Mouse (Mus musculus) embryonic facial prominence, embryonic 15.5 days (tissue): ENCODE results near the gene 4930442H23Rik. TPM values are rescaled to one million over a fixed set of nuclear protein-coding genes. Genes with fewer than 3 reads are reported as not detected.
"Not testable (repeated sequence)": the region's sequence is repeated elsewhere in the genome, so short reads cannot be mapped to it uniquely, and the experiment has no call there.

Experiments
- ATAC-seq: fragments of 200-750 bp; cut with Nextera tagmentation; 2 replicates; pipeline ENCODE4 v1.8.0; 2017; ENCODE audit warnings: low read depth, moderate TSS enrichment; ENCODE audit not compliant: insufficient number of reproducible peaks, low FRiP score, low TSS enrichment
- H3K27ac ChIP-seq: fragments of 300-500 bp; sonication (generic); replicated peaks from 2 replicates; pipeline ENCODE4 v1.5.1; 2015; ENCODE audit warnings: mild to moderate bottlenecking, inconsistent platforms
- H3K27me3 ChIP-seq: fragments of 300-500 bp; sonication (generic); 2 replicates; pipeline ENCODE4 v1.6.1; 2015; ENCODE audit warnings: inconsistent platforms
- H3K36me3 ChIP-seq: fragments of 300-500 bp; sonication (generic); 2 replicates; pipeline ENCODE4 v1.6.1; 2015; ENCODE audit warnings: mild to moderate bottlenecking, inconsistent platforms
- H3K4me1 ChIP-seq: fragments of 300-500 bp; sonication (generic); 2 replicates; pipeline ENCODE4 v1.6.1; 2015; ENCODE audit warnings: inconsistent platforms
- H3K4me2 ChIP-seq: fragments of 300-500 bp; sonication (generic); replicated peaks from 2 replicates; pipeline ENCODE4 v1.6.1; 2015; ENCODE audit warnings: mild to moderate bottlenecking, inconsistent platforms
- H3K4me3 ChIP-seq: fragments of 300-500 bp; sonication (generic); replicated peaks from 2 replicates; pipeline ENCODE4 v1.5.1; 2015; ENCODE audit warnings: mild to moderate bottlenecking, inconsistent platforms
- H3K9ac ChIP-seq: fragments of 300-500 bp; sonication (generic); 2 replicates; pipeline ENCODE4 v1.6.1; 2015; ENCODE audit warnings: inconsistent platforms
- H3K9me3 ChIP-seq: fragments of 300-500 bp; sonication (generic); replicated peaks from 2 replicates; pipeline ENCODE4 v1.6.1; 2016; ENCODE audit warnings: inconsistent platforms
- WGBS: fragments of 180-500 bp; shearing (Covaris S2); methylation state at CpG from one replicate; pipeline ENCODE4 v1.1.7; 2015; 5-methylcytosine and 5-hydroxymethylcytosine counted together
- polyA plus RNA-seq: library from polyadenylated mRNA; unstranded; fragments of >200 nt; fragmentation: Nextera tagmentation; extraction: Ambion mirVana; gene quantifications from 2 replicates; pipeline ENCODE4 v1.2.1, GENCODE M21; 2015

4930442H23Rik gene
- 0.13 and 0.21 TPM in 2 replicates for polyA plus RNA-seq

DNA sequence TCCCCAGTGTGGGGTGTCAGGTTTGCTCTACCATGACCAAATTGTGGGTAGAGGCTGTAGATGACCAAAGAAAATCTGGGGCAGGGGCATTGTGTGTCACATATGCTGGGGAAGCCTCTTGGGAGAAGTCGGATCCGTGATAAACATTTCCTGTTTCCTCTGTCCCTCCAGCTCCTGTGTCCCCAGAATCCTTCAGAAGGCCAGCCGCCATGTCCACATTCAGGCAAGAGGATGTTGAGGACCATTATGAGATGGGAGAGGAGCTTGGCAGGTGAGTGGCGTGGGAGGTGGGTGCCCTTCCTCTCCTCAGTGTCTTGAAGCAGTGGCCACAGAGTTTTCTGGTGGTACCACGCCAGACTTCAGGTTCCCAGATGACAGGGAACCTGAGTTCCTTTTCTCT, at the start of gene 4930442H23Rik:
TSS of gene 4930442H23Rik (minus strand) at position 45 of the 400 bp plus-strand sequence.
- Histone ChIP-seq H3K27me3 (no peaks in the 10 kb centered on the region), H3K9ac (peak within 1 kb of the TSS; percentile 64), H3K4me3 (peak within 1 kb of the TSS; percentile 74), H3K9me3 (no peaks in the 10 kb centered on the region), H3K4me1 (peaks cover 33% of the 10 kb centered on the region), H3K27ac (peak within 1 kb of the TSS; percentile 91), H3K36me3 (peaks cover 71% of the 10 kb centered on the region), H3K4me2 (peak within 1 kb of the TSS; percentile 62)
- WGBS: 85% methylated on average over 5 of the region's 5 CpGs
- ATAC-seq: no peak

DNA sequence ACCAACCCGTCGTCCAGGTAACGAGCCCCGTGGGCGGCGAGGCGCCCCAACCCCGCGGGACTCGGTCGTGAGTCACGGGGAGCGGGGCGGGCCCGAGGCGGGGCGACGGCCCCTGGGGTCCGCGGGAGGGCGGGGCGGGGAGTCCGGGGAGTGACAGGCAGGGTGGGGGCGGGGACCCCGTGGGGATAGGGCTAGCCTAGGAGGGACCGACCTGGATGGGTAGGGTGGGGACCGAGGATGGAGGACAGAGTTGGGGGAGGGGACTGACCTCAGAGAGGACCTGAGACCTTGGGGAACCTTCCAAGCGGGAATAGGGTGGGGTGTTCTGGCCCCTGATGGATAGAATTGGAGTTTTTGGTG, 49.6 kb upstream of the 4930442H23Rik start:
- Histone ChIP-seq H3K36me3 (no peaks in the 10 kb centered on the region), H3K9me3 (no peaks in the 10 kb centered on the region), H3K4me1 (peaks cover 42% of the 10 kb centered on the region), H3K27me3 (peaks cover 35% of the 10 kb centered on the region), H3K9ac (peak overlapping the region; percentile 77), H3K4me3 (peak overlapping the region; percentile 78), H3K27ac (0 out of 2 replicates have a peak overlapping the region, but pooled peaks have one; percentile 41), H3K4me2 (peak overlapping the region; percentile 59)
- peak; percentile 71; the same call in 1 of the 2 replicates for ATAC-seq
- under 1% methylated on average over 28 of the region's 28 CpGs for WGBS

DNA sequence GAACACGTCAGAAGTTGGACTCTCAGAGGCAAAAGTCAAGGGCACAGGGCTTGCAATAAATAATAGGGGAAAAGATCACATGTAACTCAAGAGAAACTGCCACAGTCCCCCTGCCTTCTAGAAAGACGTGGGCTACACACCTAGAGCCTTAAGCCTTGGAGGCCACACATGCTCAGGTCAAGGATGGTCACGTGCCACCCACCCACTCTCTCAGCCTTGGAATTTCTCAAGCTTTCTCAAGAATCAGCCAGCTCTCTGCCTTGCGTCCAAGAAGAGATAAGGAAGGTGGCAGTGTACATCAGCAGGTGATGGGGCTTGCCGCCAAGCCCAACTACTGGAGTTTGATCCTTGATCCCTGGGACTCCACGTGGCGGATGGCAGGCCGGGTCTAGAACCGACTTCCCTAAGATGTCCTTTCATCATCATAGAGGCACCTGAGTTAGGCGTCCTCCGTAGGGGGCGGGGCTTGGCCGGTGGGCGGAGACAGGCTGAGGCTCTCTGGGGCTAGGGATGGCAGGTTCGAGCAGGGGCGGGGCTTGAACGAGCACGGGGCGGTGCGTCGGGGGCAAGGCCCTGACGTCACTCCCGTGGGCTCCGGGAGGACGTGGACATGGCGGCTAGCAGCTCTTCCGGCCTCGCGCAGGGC, 49.1 kb upstream of the 4930442H23Rik start, which contains the start of gene Zfr2:
TSS of gene Zfr2 (plus strand) at position 576 of the 646 bp plus-strand sequence.
- Histone ChIP-seq H3K27ac (0 out of 2 replicates have a peak within 1 kb of the TSS, but pooled peaks have one; percentile 41), H3K9me3 (no peaks in the 10 kb centered on the region), H3K4me3 (peak within 1 kb of the TSS; percentile 78), H3K27me3 (peaks cover 35% of the 10 kb centered on the region), H3K4me2 (peak within 1 kb of the TSS; percentile 59), H3K9ac (peak within 1 kb of the TSS; percentile 77), H3K36me3 (no peaks in the 10 kb centered on the region), H3K4me1 (peaks cover 40% of the 10 kb centered on the region)
- peak; percentile 87 for ATAC-seq
- 8% methylated on average over 29 of the region's 29 CpGs for WGBS

DNA sequence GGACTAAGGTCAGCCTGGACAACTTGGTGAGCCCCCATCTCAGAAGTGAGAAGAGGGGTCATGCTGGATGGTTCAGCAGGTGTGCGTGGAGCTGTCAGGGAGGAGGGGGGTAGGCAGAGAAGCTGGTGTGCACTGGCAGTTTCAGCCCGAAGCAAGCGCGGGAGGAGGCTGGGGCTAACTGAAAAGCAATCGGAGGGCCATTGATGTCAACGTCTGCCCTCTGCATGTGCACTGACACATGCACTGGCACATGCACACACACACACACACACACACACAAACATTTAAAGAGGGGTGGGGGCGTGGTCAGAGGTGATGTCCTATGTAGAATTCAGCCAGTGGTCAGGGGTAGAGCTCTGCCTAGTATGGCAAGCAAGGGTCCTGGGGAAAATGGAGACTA, 47.8 kb upstream of the 4930442H23Rik start:
- Histone ChIP-seq H3K27ac (no peak overlapping the region), H3K4me2 (no peak overlapping the region), H3K4me3 (no peak overlapping the region), H3K27me3 (peaks cover 35% of the 10 kb centered on the region), H3K36me3 (no peaks in the 10 kb centered on the region), H3K9me3 (no peaks in the 10 kb centered on the region), H3K9ac (no peak overlapping the region), H3K4me1 (peaks cover 33% of the 10 kb centered on the region)
- WGBS: 50% methylated on average over 7 of the region's 7 CpGs
- ATAC-seq: no peak

DNA sequence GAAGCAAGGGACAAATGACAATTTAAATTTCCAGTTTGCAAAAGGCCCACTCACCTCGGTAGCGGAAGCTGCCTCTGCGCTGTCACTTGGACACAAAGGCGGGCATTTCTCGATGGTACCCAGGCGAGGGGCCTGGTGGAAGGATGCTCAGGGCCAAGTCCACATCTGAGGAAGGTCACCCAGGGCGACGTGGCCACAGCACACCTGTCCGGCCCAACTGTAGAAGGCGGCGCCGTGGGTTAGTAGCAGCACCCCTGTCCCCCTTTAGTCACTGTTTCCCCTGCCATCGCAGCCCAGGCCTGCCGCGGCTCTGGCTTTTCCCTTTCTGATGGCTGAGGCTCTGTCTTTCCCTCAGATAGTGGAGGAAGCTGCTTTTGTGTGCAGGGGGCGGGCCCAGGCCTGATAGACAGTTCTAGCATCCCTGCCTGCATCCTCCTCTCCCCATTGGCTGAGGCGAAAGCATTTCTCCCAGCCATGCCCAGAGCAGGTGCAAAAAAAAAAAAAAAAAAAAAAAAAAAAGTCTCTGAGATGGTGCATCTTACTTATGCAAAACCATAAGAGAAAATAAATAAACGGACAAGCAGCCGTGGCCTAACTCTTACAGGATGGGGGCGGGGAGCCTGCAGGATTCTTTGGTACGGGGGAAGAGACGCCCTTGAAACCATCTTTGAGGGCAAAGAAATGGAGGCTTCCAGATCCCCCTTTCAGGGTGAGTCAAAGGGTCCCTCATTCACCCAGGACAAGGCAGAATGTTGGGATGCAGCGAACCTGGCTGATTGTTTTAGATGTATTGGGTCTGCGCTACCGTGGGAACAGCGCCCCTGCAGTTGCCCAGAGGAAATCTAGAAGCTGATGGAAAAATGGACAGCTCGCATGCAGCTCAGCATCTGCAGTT, 47.0 kb upstream of the 4930442H23Rik start, which contains the start of gene Atcay:
TSS of gene Atcay (minus strand) at position 396 of the 895 bp plus-strand sequence.
- peak within 1 kb of the TSS; percentile 15 for H3K4me3 ChIP-seq
- no peaks in the 10 kb centered on the region for H3K9me3 ChIP-seq
- no peak within 1 kb of the TSS for H3K9ac ChIP-seq
- H3K36me3 ChIP-seq: no peaks in the 10 kb centered on the region
- peaks cover 27% of the 10 kb centered on the region for H3K4me1 ChIP-seq
- no peak for ATAC-seq
- 7% methylated on average over 27 of the region's 27 CpGs for WGBS
- peaks cover 35% of the 10 kb centered on the region for H3K27me3 ChIP-seq
- H3K27ac ChIP-seq: no peak within 1 kb of the TSS
- H3K4me2 ChIP-seq: peak within 1 kb of the TSS; percentile 34

DNA sequence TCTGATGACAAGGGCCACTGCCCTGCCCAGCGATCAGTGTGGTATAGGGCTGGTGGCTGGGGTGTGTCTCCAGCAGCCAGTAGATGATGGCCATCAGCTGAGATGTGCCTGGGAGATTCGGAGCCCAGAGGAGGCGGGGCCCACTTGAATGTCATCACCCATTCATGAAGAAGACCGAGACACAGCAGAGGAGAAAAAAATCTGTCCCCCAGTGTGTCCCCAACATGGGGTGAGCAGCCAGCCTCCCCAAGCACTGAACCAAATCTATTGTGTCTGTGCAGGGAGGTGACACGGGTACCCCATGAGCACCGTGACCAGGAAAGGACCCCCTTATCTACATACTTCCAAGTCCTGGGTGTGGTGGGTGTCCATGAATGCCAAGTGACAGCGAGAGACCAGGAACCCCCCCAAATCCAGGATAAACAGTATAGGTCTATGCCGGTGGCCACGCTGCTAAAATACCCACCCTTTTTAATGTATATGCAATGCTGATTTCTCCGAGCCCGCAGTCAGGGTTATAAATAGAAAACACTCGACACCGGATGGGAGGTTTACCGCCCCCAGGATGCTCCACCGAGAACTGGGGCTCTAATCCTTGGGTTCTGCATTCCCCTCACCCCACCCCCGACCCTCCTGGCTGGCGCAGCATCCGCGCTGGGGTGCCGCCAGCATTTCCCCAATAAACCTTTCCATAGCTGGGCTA, 46.2 kb upstream of the 4930442H23Rik start:
- no peak overlapping the region for H3K9ac ChIP-seq
- H3K4me2 ChIP-seq: peak overlapping the region; percentile 34
- no peak overlapping the region for H3K27ac ChIP-seq
- ATAC-seq: no peak
- WGBS: 12% methylated on average over 20 of the region's 20 CpGs
- peaks cover 25% of the 10 kb centered on the region for H3K4me1 ChIP-seq
- peak overlapping the region; percentile 15 for H3K4me3 ChIP-seq
- H3K27me3 ChIP-seq: peaks cover 35% of the 10 kb centered on the region
- H3K9me3 ChIP-seq: no peaks in the 10 kb centered on the region
- H3K36me3 ChIP-seq: no peaks in the 10 kb centered on the region

DNA sequence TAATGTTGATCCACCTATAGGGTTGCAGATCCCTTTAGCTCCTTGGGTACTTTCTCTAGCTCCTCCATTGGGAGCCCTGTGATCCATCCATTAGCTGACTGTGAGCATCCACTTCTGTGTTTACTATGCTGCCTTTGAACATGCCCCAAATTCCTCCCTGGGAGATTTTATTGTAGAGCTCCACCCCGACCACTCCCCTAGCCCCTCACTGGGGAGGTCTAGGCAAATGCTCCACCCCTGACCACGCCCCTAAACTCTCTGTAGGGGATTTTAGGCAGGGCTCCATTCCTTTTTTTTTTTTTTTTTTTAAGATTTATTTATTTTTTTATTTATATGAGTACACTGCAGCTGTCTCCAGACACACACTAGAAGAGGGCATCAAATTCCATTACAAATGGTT, 40.1 kb upstream of the 4930442H23Rik start:
- H3K9ac ChIP-seq, H3K4me3 ChIP-seq, ATAC-seq, H3K9me3 ChIP-seq, H3K4me1 ChIP-seq, H3K27ac ChIP-seq, H3K27me3 ChIP-seq, H3K4me2 ChIP-seq, H3K36me3 ChIP-seq: not testable (repeated sequence)
- 63% methylated on average over 2 of the region's 2 CpGs for WGBS

DNA sequence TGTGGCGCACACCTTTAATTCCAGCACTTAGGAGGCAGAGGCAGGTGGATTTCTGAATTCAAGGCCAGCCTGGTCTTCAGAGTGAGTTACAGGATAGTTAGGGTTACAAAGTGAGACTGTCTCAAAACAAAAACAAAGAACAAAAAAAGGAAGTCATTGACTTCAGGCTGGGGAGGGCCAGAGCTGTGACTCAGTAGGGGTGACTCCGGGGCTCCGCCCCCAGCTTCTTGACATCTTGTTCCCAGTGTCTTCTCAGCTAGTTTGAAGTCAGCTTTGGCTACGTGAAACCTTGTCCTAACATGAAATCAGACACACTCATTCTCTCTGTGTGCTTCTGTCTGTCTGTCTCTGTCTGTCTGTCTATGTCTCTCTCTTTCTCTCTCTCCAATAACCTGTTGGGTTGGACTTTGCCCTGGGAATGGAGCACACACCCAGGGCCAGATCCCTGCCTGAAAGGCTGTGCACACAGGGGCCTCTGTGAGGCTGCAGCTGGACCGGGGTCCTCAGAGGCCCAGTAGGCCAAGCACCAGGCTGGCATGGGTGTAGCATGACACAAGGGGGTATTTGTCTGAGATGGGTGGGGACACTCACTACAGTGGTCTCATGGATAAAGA, 37.9 kb upstream of the 4930442H23Rik start:
- Histone ChIP-seq H3K9me3 (no peaks in the 10 kb centered on the region), H3K36me3 (no peaks in the 10 kb centered on the region), H3K4me2 (no peak overlapping the region), H3K4me1 (no peaks in the 10 kb centered on the region), H3K4me3 (no peak overlapping the region), H3K27ac (no peak overlapping the region), H3K27me3 (no peaks in the 10 kb centered on the region; the same call in 1 of the 2 replicates), H3K9ac (no peak overlapping the region)
- WGBS: 87% methylated on average over 5 of the region's 5 CpGs
- ATAC-seq: no peak

DNA sequence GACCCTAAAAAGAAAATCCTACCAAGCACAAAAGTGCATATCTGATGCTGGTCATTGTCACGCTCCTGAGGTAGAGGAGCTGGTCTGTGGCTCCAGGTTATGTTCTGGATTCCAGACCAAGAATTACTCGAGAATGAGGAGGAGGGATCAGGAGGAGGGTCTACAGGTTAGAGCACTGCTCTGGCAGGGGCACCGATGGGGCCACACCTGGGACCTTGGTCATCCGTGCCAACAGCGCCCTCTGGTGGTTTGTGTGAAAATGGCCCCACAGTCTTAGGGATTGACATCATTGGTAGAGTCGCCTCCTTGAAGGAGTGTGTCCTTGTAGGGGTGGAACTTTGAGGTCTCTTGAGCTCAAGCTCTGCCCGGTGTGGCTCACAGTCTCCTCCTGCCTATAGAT, 34.3 kb upstream of the 4930442H23Rik start:
- H3K27ac ChIP-seq: no peak overlapping the region
- ATAC-seq: no peak
- 34% methylated on average over 7 of the region's 7 CpGs for WGBS

DNA sequence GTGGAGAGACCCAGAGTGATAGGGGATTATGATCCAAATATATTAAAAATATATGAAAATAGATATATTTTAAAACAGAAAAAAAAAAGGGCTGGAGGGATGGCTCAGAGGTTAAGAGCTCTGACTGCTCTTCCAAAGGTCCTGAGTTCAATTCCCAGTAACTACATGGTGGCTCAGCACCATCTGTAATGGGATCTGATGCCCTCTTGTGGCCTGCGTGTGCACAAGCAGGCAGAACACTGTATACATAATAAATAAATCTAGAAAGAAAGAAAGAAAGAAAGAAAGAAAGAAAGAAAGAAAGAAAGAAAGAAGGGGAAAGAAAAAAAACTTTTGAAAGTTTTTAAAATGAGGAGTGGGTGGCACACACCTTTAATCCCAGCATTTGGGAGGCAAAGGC, 33.6 kb upstream of the 4930442H23Rik start:
- not testable (repeated sequence) for H3K9me3 ChIP-seq, H3K4me1 ChIP-seq, ATAC-seq, H3K4me3 ChIP-seq, H3K9ac ChIP-seq, H3K27ac ChIP-seq, H3K27me3 ChIP-seq, H3K4me2 ChIP-seq, H3K36me3 ChIP-seq
- WGBS: 14% methylated on average over 1 of the region's 1 CpGs

More for the DNA sequence above, 34.3 kb upstream of the 4930442H23Rik start:
- H3K4me2 ChIP-seq: no peak overlapping the region
- H3K4me1 ChIP-seq: no peaks in the 10 kb centered on the region
- no peaks in the 10 kb centered on the region; the same call in 1 of the 2 replicates for H3K27me3 ChIP-seq
- no peak overlapping the region for H3K9ac ChIP-seq
- H3K9me3 ChIP-seq: no peaks in the 10 kb centered on the region
- H3K36me3 ChIP-seq: no peaks in the 10 kb centered on the region
- H3K4me3 ChIP-seq: no peak overlapping the region
